Mouse (Mus musculus) common myeloid progenitor, adult 5-6 weeks (primary cell): ENCODE data around the gene 4933430I17Rik. TPM values are rescaled to one million over a fixed set of nuclear protein-coding genes. Genes with fewer than 3 reads are reported as not detected.

Experiments used
- ATAC-seq: replicated peaks from 2 replicates; pipeline ENCODE4 v1.8.0; 2016; ENCODE audit warnings: low read depth, mild to moderate bottlenecking, moderate TSS enrichment, inconsistent platforms; ENCODE audit not compliant: poor library complexity, severe bottlenecking
- total RNA-seq: library from RNA; stranded (forward); fragments of 200-1000, 187-1606 nt; gene quantifications from 2 replicates; pipeline ENCODE4 v1.2.3, GENCODE M21; 2017

Gene 4933430I17Rik
- total RNA-seq, 1 experiment from 2014 or later, result 0.41 TPM

- no peak for ATAC-seq
Measured at GRCm38 (mm10) chr4:62502969-62503368, 22.2 kb upstream of the 4933430I17Rik start.

DNA sequence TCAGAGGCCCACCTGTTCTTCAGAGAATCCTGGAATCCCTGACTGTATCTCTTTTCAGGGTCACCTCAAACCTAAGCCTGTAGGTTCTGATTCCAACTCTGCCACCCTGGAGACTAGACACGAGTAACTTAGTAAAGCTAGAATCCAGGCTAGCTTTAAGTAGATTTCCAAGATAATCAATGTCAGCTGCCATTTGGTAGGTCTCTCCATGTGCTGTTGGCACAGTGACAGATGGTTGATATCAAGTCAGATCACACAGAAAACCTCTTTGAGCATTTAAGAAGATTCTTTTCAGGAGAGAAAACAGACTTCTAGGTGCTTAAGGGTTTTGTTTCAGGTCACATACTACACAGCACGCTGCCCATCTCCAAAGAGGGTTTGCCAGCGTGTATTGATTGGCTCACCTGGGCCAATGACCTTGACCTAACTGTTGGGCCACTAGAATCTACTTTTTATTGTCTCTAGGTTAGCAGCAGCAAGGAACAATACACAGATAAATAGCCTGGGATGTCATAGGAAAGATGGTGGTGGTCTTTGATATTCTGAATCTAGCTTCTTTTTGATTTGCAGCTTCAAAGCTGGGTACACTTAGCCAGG is 21.7 kb upstream of the 4933430I17Rik start, which contains the start of gene Hdhd3:
TSS of gene Hdhd3 (minus strand) at position 94 of the 597 bp plus-strand sequence.
- ATAC-seq, result no peak

- ATAC-seq, result no peak
Measured at GRCm38 (mm10) chr4:62505991-62506390, 19.2 kb upstream of the 4933430I17Rik start.

DNA sequence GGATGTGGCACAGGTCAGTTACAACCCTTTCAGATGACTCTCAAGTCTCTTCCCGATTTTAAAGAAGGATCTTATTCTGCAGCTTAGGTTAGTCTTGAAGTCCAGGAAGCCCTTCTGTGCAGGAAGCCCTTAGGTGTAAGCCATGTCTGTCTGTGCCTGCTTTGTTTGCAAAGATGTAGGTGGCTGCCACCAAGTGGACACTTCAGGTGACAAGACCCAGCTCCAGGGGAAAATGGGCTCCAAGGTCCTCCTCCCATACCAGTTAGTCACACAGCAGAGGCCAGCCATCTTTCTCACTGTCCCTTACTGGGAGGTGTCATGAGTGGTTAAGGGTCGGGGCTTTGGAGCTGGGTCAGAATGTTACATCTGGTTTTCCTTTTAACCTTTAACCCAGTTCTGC is 18.4 kb upstream of the 4933430I17Rik start:
- no peak for ATAC-seq

GRCm38 (mm10) chr4:62508839-62509238 is 16.3 kb upstream of the 4933430I17Rik start:
- no peak for ATAC-seq

DNA sequence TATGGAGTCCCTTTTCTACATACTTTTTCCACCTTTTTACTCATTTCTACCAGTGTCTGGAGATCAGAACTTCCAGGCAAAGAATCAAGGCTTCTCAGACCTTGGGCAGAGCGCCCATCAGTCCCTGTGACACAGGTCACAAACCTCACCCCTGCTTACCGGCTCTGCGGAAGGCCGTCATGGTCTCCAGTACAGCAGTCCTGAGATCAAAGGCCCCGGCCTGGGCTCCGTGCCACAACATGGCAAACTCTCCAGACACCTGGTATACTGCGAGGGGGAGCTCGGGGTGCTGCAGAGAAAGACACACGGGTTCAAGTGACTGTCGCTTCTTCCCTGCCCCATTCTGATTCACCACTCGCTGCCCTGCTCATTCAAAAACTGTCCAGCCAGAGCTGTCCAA is 15.2 kb upstream of the 4933430I17Rik start:
- ATAC-seq, result no peak

GRCm38 (mm10) chr4:62513998-62514506 is 11.1 kb upstream of the 4933430I17Rik start:
- ATAC-seq, result no peak

DNA sequence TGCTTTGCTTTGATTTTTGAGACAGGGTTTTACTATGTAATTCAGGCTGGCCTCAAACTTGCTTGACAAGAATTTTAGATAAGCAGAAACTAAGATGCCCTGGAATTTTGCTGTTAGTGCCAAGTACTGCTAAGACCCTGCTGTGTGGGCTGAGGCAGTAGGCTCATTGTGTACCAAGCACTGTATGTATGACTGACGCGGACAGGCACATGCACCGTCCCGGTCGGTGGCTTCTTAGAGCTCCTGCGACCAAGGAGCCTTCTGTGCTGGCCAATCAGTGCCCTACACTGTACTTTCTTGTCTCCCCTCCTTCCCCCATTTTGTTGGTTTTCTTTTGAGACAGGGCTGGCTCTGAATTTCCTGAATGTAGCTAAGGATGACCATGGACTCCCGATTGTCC is 10.2 kb upstream of the 4933430I17Rik start:
- no peak for ATAC-seq

- ATAC-seq, result peak; percentile 48
Measured at GRCm38 (mm10) chr4:62515490-62515889, 9.7 kb upstream of the 4933430I17Rik start.

GRCm38 (mm10) chr4:62516079-62516478 is 9.1 kb upstream of the 4933430I17Rik start:
- no peak for ATAC-seq

DNA sequence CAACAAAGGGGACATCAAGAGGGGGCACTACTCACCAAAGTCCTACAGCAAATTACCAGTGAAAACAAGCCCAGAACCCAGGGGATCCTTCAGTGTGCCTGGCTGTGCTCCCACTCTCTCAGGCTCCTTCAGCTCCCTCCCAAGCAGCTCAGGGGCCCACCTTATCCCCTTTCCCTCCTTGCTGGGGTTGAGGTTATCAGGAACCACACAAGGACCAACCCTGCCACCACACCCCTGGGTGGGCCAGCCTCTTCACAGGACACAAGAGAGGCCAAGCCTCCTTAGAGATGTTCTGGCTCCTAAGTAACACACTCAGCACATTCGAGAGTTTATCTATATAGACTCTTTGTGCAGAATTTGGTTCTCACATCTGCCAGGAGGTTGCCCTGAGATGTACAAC is 8.6 kb upstream of the 4933430I17Rik start:
- peak; percentile 45 for ATAC-seq

- no peak for ATAC-seq
Measured at GRCm38 (mm10) chr4:62517046-62517445, 8.1 kb upstream of the 4933430I17Rik start.

- no peak for ATAC-seq
Measured at GRCm38 (mm10) chr4:62517538-62518415, 7.4 kb upstream of the 4933430I17Rik start.

DNA sequence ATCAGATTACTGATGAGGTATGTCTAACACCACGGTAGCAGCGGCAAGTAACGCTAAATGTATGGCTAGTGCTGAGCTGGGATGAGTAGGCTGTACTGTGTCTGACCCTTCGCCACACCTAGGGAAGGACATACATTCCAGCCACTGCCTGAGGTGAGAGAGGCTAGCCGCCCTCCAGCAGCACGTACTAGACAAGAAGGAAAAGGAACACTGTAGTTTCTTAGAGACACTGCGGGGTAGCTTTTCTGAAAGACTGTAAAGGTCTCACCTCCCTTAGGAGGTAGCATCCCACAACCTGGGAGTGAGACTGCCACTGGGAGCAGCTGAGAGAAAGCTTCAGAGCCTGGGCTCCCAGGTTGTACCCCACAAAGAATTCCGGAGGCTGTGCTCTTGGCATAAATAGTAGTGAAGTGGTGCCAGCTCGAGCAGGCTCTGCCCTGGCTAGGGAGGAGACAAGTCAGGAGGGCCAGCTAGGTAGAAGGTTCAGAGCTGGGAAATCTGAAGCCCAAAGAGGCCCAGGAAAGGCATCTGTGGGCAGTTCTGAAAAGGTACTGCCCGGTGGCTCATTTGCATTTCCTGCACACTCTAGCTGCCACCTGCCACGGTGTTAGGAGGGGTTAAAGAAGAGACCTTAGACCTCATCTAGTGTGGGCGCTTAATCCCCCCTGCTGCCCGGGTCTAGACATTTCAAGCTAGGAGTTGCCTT is 6.6 kb upstream of the 4933430I17Rik start:
- no peak for ATAC-seq

DNA sequence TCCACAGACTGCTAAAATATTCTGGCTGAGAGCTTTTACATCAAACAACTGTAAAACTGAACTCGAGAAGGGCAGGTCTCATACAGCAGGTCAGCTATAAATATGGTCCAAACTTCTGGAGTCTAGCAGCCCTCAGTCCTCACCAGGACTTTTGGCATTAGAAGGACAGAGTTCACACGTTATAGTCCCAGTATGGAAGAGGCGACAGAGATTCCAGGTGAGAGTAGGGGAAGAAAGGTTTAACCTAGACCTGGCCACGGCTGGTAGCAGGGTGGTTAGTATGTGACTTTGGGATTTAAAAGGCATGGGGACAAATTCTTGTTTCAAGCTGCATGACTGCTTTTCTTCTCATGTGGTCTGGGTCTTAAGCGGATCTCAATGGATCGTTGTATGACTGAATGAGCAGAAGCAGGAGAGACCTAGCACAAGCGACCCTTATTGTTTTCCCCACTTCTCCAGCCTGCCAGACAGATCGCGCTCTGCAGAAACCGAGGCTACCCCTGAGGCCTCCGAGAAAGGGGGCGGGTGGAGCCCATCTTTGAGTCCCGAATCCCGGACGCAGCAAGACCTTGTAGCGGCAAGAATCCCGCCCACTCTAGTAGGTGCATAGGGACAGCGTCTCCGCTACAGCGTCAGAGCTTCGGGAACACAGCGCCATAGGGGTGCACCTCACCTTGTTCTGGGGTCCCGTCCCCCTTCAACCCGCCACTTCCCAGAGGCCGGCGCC is 5.9 kb upstream of the 4933430I17Rik start:
- ATAC-seq, result peak; percentile 12

DNA sequence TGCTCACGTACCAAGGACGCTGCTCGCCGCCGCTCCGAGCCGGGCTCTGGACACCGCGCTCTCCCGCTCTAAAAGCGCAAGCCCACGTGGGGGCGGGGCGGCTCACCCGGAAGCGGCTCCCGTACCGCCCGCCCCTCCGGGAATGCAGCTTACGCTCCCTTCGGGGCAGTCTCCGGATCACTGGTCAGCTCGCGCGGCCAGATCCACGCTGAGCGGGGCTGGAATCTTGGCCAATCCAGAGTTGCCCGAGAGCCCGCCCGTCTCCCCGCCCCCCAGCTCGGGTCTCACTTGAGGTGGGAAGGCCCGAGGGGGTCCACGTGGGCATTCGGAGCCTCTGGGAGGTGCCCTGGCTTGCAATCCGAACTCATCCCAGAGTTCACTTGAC is 5.3 kb upstream of the 4933430I17Rik start, which contains the start of gene Alad:
TSS of gene Alad (minus strand) at position 70 of the 385 bp plus-strand sequence.
- peak; percentile 48 for ATAC-seq

DNA sequence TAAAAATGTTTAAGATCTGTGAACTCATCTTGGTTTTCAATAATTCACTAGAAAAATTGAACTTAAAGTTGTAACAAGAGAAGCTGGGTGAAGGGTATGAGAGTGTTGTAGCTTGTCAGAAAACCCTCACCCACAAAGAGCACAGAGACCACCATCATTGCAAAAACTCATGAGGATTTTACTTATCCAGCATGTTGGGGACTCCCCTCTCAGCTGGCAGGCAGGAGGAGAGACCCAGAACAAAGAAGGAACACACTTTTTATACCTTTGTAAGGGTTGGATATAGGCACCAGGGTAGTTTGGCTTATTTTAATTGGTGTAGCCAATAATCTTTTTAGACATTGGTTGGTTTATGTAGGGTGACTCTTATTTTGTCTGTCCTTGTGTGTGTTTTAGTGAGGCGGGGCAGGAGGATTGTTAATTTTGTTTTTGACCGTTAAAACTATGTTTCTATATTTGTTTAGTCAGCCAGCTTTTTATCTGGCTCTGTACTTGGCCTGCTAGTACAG is 4.2 kb upstream of the 4933430I17Rik start:
- no peak for ATAC-seq

DNA sequence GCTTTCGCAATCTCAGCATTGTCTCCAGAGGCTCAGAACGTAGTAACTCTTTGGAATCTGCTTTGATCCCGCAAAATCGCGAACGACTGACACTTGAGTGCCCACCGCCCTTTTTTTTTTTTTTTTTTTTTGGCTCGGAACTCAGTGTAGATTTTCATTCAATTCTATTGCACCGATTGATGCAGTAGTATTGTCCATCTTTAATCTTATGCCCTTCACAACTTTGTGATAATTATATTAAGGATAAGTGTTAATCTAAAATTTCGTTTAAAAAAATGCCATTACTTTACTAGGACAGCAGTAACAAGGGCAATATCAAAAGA is 281 bp downstream of the 4933430I17Rik start:
- no peak for ATAC-seq

- no peak for ATAC-seq
Measured at GRCm38 (mm10) chr4:62526256-62526655, 1.1 kb downstream of the 4933430I17Rik start.

DNA sequence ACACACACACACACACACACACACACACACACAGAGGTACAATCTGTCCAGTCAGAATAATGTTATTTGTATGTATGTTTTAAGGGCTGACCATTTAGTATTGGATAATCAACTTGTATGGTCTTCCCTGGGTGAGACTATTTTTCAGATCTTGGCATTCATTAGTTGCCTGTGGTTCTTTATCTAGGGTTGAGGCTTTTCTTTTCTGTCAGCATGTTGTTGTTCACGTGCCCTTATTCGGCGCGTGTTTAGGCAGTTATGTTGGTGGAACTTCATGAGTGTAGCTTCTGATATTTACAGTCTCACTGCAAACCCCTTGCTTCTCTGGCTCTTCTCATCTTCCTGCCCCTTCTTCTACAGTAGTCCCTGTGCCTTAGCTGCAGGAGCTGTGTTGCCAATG is 2.5 kb downstream of the 4933430I17Rik start:
- ATAC-seq, result peak; percentile 21; the same call in 1 of the 2 replicates
